Mouse (Mus musculus) midbrain, embryonic 12.5 days (tissue): ENCODE data around the gene 3110082I17Rik. TPM values are rescaled to one million over a fixed set of nuclear protein-coding genes. Genes with fewer than 3 reads are reported as not detected.

Experiments
- ATAC-seq: fragments of 200-750 bp; cut with Nextera tagmentation; 2 replicates; pipeline ENCODE4 v1.8.0; 2017; ENCODE audit warnings: low read depth, moderate TSS enrichment, moderate library complexity; ENCODE audit not compliant: low FRiP score
- H3K27ac ChIP-seq: fragments of 300-500 bp; sonication (generic); replicated peaks from 2 replicates; pipeline ENCODE4 v1.5.1; 2016; ENCODE audit warnings: mild to moderate bottlenecking
- H3K27me3 ChIP-seq: fragments of 300-500 bp; sonication (generic); 2 replicates; pipeline ENCODE4 v1.6.1; 2016; ENCODE audit warnings: mild to moderate bottlenecking
- H3K36me3 ChIP-seq: fragments of 300-500 bp; sonication (generic); 2 replicates; pipeline ENCODE4 v1.6.1; 2016
- H3K4me1 ChIP-seq: fragments of 300-500 bp; sonication (generic); 2 replicates; pipeline ENCODE4 v1.6.1; 2016
- H3K4me2 ChIP-seq: fragments of 300-500 bp; sonication (generic); replicated peaks from 2 replicates; pipeline ENCODE4 v1.6.1; 2016; ENCODE audit warnings: mild to moderate bottlenecking, moderate library complexity
- H3K4me3 ChIP-seq: fragments of 300-500 bp; sonication (generic); 2 replicates; pipeline ENCODE4 v1.5.1; 2016; ENCODE audit warnings: mild to moderate bottlenecking
- H3K9ac ChIP-seq: fragments of 300-500 bp; sonication (generic); replicated peaks from 2 replicates; pipeline ENCODE4 v1.6.1; 2016; ENCODE audit warnings: mild to moderate bottlenecking, moderate library complexity
- H3K9me3 ChIP-seq: fragments of 300-500 bp; sonication (generic); 2 replicates; pipeline ENCODE4 v1.6.1; 2016; ENCODE audit warnings: mild to moderate bottlenecking
- WGBS: fragments of 180-500 bp; shearing (Covaris S2); methylation state at CpG from one replicate; pipeline ENCODE4 v1.1.7; 2016; 5-methylcytosine and 5-hydroxymethylcytosine counted together
- polyA plus RNA-seq: library from polyadenylated mRNA; unstranded; fragments of >200 nt; fragmentation: Nextera tagmentation; extraction: Ambion mirVana; gene quantifications from 2 replicates; pipeline ENCODE4 v1.2.1, GENCODE M21; 2016

Gene 3110082I17Rik
- polyA plus RNA-seq, result 27.5 and 29.3 TPM in 2 replicates

DNA sequence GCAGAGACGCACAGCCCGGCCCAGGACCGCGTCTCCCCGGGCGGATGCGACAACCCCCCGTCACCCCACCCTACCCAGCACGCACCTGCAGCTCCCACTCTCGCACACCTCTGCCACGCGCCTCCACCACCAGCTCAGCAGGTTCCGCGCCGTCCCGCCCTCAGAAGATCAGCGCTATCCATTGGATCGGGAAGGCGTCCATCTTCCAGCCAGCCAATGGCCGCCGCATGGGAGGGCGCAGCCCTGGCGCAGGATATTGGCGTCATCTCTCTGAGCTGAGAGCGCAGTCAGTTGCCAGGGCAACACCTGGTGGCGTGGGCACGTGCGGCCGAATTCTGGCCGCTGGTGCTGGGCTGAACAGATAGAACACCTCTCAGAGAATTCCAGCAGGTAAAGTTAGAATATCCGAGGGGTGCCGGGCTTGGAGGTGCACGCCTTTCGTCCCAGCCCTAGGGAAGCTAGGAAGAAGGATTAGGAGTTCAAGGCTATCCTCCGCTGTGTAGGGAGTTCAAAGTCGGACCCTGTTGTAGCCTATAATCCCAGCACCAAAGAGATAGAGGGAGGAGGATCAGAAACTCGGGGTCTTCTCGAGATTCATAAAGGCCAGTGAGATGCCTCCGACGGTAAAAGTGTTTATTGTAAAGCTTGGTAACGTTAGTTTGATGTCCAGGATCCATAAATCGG, at the start of gene 3110082I17Rik:
TSS of gene 3110082I17Rik (minus strand) at position 144 of the 684 bp plus-strand sequence.
- Histone ChIP-seq H3K4me2 (peak within 1 kb of the TSS; percentile 84), H3K9me3 (no peaks in the 10 kb centered on the region), H3K4me1 (peaks cover 17% of the 10 kb centered on the region), H3K9ac (peak within 1 kb of the TSS; percentile 65), H3K36me3 (no peaks in the 10 kb centered on the region), H3K27me3 (0 out of 2 replicates have a peak, but pooled peaks cover 4% of the 10 kb centered on the region), H3K27ac (no peak within 1 kb of the TSS), H3K4me3 (peak within 1 kb of the TSS; percentile 74)
- ATAC-seq, result peak; percentile 99
- 5% methylated on average over 42 of the region's 42 CpGs for WGBS

GRCm38 (mm10) chr5:139506207-139506606, 45.9 kb upstream of the 3110082I17Rik start:
- H3K4me2 ChIP-seq, result no peak overlapping the region
- H3K4me3 ChIP-seq, result no peak overlapping the region
- H3K4me1 ChIP-seq, result no peaks in the 10 kb centered on the region
- no peaks in the 10 kb centered on the region for H3K9me3 ChIP-seq
- H3K27ac ChIP-seq, result no peak overlapping the region
- no peaks in the 10 kb centered on the region for H3K36me3 ChIP-seq
- ATAC-seq, result no peak
- H3K9ac ChIP-seq, result no peak overlapping the region
- H3K27me3 ChIP-seq, result peaks cover 54% of the 10 kb centered on the region
- WGBS, result 31% methylated on average over 5 of the region's 5 CpGs

DNA sequence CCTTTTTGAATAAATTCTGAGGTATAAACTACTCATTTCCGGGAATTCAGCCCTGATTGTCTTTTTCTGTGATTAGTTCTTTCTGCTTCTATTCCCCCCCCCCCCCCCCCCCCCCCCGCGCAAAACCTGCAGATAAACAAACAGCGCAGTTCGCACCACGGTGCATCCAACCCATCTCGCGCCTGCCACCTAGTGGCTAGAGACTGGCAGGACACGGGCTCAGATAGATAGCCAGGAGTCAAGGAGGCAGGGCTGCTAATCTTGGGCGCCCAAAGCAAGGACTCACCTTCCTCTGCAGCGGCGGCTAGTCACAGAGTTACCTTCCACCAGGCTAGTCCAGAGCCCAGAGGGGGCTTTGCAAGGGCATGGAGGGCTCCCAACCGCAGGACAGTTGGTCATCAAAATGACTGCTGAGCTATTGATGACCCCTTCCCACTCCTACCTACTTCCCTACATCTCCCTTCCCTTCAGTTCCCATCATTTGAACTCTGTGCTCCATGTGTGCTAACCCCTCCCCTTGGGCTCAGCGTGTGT, 44.8 kb upstream of the 3110082I17Rik start:
- Histone ChIP-seq H3K9ac (no peak overlapping the region), H3K4me3 (no peak overlapping the region), H3K4me1 (no peaks in the 10 kb centered on the region), H3K9me3 (no peaks in the 10 kb centered on the region), H3K27me3 (peaks cover 43% of the 10 kb centered on the region), H3K27ac (no peak overlapping the region), H3K36me3 (no peaks in the 10 kb centered on the region), H3K4me2 (no peak overlapping the region)
- 7% methylated on average over 11 of the region's 14 CpGs for WGBS
- ATAC-seq, result no peak

DNA sequence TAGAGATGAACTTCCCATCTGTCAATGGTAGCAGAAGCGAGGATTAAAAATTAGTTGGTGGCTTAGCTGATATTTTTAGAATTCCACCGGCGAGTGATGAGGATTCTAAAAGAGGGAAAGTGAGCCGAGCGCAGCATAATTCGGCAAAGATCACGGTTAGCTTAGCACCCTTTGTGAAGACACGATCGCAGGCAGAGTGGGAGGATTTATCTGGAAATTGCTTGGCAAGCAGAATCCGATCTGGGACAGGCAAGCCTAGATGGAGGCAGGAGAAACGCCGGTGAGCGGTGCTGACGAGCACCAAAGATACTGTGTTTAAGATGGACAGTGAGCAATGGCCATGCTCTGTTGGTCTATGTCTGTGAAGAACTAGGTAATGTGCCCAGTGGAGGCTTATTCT, 42.0 kb upstream of the 3110082I17Rik start:
- no peak overlapping the region for H3K27ac ChIP-seq
- H3K27me3 ChIP-seq, result peaks cover 44% of the 10 kb centered on the region
- H3K4me3 ChIP-seq, result no peak overlapping the region
- WGBS, result 87% methylated on average over 14 of the region's 14 CpGs
- H3K4me1 ChIP-seq, result no peaks in the 10 kb centered on the region
- H3K4me2 ChIP-seq, result no peak overlapping the region
- H3K9ac ChIP-seq, result no peak overlapping the region
- no peak for ATAC-seq
- H3K36me3 ChIP-seq, result no peaks in the 10 kb centered on the region
- no peaks in the 10 kb centered on the region for H3K9me3 ChIP-seq

DNA sequence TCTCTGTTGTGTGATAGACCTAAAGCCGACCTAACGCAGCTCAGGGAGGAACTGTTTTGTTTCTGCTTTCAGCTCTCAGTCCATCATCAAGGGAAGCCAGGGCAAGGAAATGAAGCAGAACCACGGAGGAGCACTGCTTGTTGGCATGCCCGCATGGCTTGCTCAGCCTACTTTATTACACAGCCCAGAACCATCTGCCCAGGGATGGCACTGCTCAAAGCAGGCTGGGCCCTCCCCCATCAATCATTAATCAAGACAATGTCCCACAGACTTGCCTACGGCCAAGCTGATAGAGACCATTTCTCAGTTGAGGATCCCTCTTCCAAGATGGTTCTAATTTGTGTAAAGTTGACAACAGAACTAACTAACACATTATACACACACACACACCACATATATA, 38.5 kb upstream of the 3110082I17Rik start:
- H3K4me1 ChIP-seq, result no peaks in the 10 kb centered on the region
- H3K9ac ChIP-seq, result no peak overlapping the region
- H3K9me3 ChIP-seq, result no peaks in the 10 kb centered on the region
- 68% methylated on average over 5 of the region's 5 CpGs for WGBS
- no peak overlapping the region for H3K4me2 ChIP-seq
- H3K36me3 ChIP-seq, result no peaks in the 10 kb centered on the region
- H3K27ac ChIP-seq, result no peak overlapping the region
- no peak for ATAC-seq
- H3K4me3 ChIP-seq, result no peak overlapping the region
- H3K27me3 ChIP-seq, result peaks cover 25% of the 10 kb centered on the region; the same call in 1 of the 2 replicates

DNA sequence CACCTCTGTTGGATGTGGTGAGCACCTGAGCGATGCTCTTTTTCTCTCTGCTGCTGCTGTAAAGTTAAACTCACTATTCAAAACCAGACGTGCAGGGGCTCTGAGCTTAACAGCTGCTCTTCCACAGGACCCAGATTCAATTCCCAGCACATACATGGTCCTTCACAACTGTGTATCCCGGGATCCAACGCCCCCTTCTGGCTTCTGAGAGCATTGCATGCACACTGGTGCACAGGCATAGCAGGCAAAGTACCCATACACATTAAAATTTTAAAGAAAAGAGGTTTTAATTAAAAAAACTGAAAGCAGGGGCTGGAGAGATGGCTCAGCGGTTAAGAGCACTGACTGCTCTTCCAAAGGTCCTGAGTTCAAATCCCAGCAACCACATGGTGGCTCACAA, 36.6 kb upstream of the 3110082I17Rik start:
- ATAC-seq, result no peak
- Histone ChIP-seq H3K4me3 (no peak overlapping the region), H3K9ac (no peak overlapping the region), H3K36me3 (no peaks in the 10 kb centered on the region), H3K4me2 (no peak overlapping the region), H3K4me1 (no peaks in the 10 kb centered on the region), H3K27ac (no peak overlapping the region), H3K9me3 (no peaks in the 10 kb centered on the region), H3K27me3 (peaks cover 11% of the 10 kb centered on the region; the same call in 1 of the 2 replicates)
- 58% methylated on average over 5 of the region's 5 CpGs for WGBS

- peaks cover 9% of the 10 kb centered on the region; the same call in 1 of the 2 replicates for H3K27me3 ChIP-seq
- no peak overlapping the region for H3K9ac ChIP-seq
- 0 out of 2 replicates have a peak, but pooled peaks cover 2% of the 10 kb centered on the region for H3K4me1 ChIP-seq
- no peak overlapping the region for H3K27ac ChIP-seq
- H3K4me2 ChIP-seq, result no peak overlapping the region
- WGBS, result 72% methylated on average over 22 of the region's 22 CpGs
- ATAC-seq, result no peak
- no peaks in the 10 kb centered on the region for H3K36me3 ChIP-seq
- no peak overlapping the region for H3K4me3 ChIP-seq
- H3K9me3 ChIP-seq, result no peaks in the 10 kb centered on the region
Measured at GRCm38 (mm10) chr5:139495019-139495669, 34.8 kb upstream of the 3110082I17Rik start.

- H3K9ac ChIP-seq, result no peak overlapping the region
- H3K4me2 ChIP-seq, result no peak overlapping the region
- no peak for ATAC-seq
- H3K36me3 ChIP-seq, result no peaks in the 10 kb centered on the region
- H3K27me3 ChIP-seq, result peaks cover 1% of the 10 kb centered on the region; the same call in 1 of the 2 replicates
- 74% methylated on average over 5 of the region's 5 CpGs for WGBS
- H3K4me3 ChIP-seq, result no peak overlapping the region
- 0 out of 2 replicates have a peak, but pooled peaks cover 2% of the 10 kb centered on the region for H3K4me1 ChIP-seq
- H3K27ac ChIP-seq, result no peak overlapping the region
- no peaks in the 10 kb centered on the region for H3K9me3 ChIP-seq
Measured at GRCm38 (mm10) chr5:139493690-139494089, 33.4 kb upstream of the 3110082I17Rik start.

GRCm38 (mm10) chr5:139491348-139491747, 31.0 kb upstream of the 3110082I17Rik start:
- 52% methylated on average over 8 of the region's 8 CpGs for WGBS
- Histone ChIP-seq H3K36me3 (no peaks in the 10 kb centered on the region), H3K4me2 (no peak overlapping the region), H3K4me3 (no peak overlapping the region), H3K9me3 (peaks cover 5% of the 10 kb centered on the region), H3K27me3 (no peaks in the 10 kb centered on the region), H3K9ac (no peak overlapping the region), H3K27ac (no peak overlapping the region), H3K4me1 (0 out of 2 replicates have a peak, but pooled peaks cover 2% of the 10 kb centered on the region)
- ATAC-seq, result no peak; the same call in 1 of the 2 replicates

GRCm38 (mm10) chr5:139490131-139490530, 29.8 kb upstream of the 3110082I17Rik start:
- Histone ChIP-seq H3K27ac (no peak overlapping the region), H3K9ac (no peak overlapping the region), H3K4me2 (no peak overlapping the region), H3K27me3 (no peaks in the 10 kb centered on the region), H3K36me3 (no peaks in the 10 kb centered on the region), H3K4me3 (no peak overlapping the region), H3K4me1 (0 out of 2 replicates have a peak, but pooled peaks cover 2% of the 10 kb centered on the region), H3K9me3 (peaks cover 8% of the 10 kb centered on the region)
- ATAC-seq, result no peak
- WGBS, result 83% methylated on average over 11 of the region's 11 CpGs

- peak; percentile 96 for ATAC-seq
- H3K27ac ChIP-seq, result peak within 1 kb of the TSS; percentile 74
Measured at GRCm38 (mm10) chr5:139484185-139484814, 24.0 kb upstream of the 3110082I17Rik start, which contains the start of gene Zfand2a. Gene Zfand2a, minus strand, starts transcription at chr5:139484549.

More at GRCm38 (mm10) chr5:139484185-139484814, 24.0 kb upstream of the 3110082I17Rik start, which contains the start of gene Zfand2a:
- H3K27me3 ChIP-seq, result no peaks in the 10 kb centered on the region
- under 1% methylated on average over 42 of the region's 42 CpGs for WGBS
- H3K36me3 ChIP-seq, result peaks cover 29% of the 10 kb centered on the region
- H3K4me1 ChIP-seq, result peaks cover 10% of the 10 kb centered on the region
- peak within 1 kb of the TSS; percentile 71 for H3K9ac ChIP-seq
- peak within 1 kb of the TSS; percentile 91 for H3K4me3 ChIP-seq
- peak within 1 kb of the TSS; percentile 85 for H3K4me2 ChIP-seq
- H3K9me3 ChIP-seq, result peaks cover 8% of the 10 kb centered on the region
